ENCODE assay signal across 8 mouse cellular contexts in the genomic region with DNA sequence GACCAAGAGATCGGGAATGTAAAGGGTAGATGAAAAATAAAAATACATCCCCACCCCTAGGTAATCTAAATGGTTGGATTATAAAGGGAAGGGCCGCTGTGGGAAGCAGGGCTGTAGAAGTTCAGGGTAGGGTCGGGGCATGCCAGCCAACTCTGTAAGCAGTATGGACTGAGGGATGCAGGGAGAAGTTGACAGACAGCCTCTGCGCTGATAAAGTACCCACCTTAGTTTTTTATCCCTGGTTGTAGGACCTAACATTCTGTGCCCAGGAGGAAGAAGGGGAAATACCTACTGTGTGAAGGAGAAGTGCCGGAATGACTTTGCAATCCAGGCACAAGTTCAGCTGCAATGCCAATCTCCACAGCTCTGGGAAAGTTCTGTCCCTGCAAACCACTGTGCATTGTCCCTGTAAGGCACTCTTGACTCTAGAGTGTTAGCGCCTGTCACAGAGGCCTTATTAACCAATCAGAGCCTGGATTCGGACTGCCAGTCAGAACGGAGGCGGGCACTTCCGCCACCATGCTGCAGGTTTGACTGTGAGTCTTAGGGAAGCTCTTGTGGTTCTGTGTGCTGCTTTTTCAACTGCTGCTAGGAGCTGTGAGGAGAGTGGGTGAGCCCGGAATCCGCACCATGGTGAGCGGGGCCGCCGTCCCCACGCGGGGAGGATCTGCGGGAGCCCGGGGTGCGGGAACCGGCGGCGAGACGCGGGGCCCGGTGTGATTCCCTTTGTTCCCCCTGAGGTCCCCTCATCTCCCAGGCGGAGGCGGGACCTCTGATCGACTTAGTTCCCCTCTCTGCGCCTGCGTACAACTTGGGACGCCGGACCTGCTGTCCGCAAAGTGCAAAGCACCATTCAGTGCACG. TPM values are rescaled to one million over a fixed set of nuclear protein-coding genes. Genes with fewer than 3 reads are reported as not detected.
DNase-seq lines count a peak whose midpoint lies in the region; ATAC-seq and TF ChIP-seq lines count a peak whose summit lies in the region.

A gene (plus strand): TSS at position 527 of the 863 bp plus-strand sequence.

- TF ChIP-seq POLR2A in kidney, adult 2 months (IDR thresholded peaks at IDR 0.05; ENCODE audit: low read depth, low read length), result peak; percentile 27
- peak; percentile 24 for TF ChIP-seq POLR2A in spleen, adult 2 months (IDR thresholded peaks at IDR 0.05; ENCODE audit: low read depth, low read length)

- H3K27ac ChIP-seq in embryonic facial prominence, embryonic 11.5 days (replicated peaks; ENCODE audit: low read depth, low read length), result peak within 1 kb of the TSS; percentile 91
- H3K27ac ChIP-seq in kidney, adult 2 months (ENCODE audit: insufficient read depth, low read depth, low read length), result peak within 1 kb of the TSS; percentile 70
- H3K27ac ChIP-seq in limb, embryonic 12.5 days, result peak within 1 kb of the TSS; percentile 95
- peak within 1 kb of the TSS; percentile 99 for H3K27ac ChIP-seq in midbrain, embryonic 15.5 days
- peak within 1 kb of the TSS; percentile 90 for H3K27ac ChIP-seq in spleen, adult 2 months (ENCODE audit: insufficient read depth, low read length)

- peaks cover 25% of the 10 kb centered on the region for H3K9me3 ChIP-seq in erythroblast, embryonic 14.5 days (ENCODE audit: control insufficient read depth, low read length)
- H3K9me3 ChIP-seq in embryonic facial prominence, embryonic 11.5 days (replicated peaks; ENCODE audit: control insufficient read depth, low read length), result peaks cover 16% of the 10 kb centered on the region
- H3K9me3 ChIP-seq in limb, embryonic 12.5 days, result peaks cover 60% of the 10 kb centered on the region
- peaks cover 32% of the 10 kb centered on the region for H3K9me3 ChIP-seq in midbrain, embryonic 15.5 days

- H3K4me2 ChIP-seq in embryonic facial prominence, embryonic 11.5 days (ENCODE audit: low read depth, low read length), result peak within 1 kb of the TSS; percentile 48
- H3K4me2 ChIP-seq in limb, embryonic 12.5 days, result peak within 1 kb of the TSS; percentile 56
- H3K4me2 ChIP-seq in midbrain, embryonic 15.5 days, result peak within 1 kb of the TSS; percentile 54

- peaks cover 16% of the 10 kb centered on the region for H3K4me1 ChIP-seq in erythroblast, embryonic 14.5 days (ENCODE audit: control insufficient read depth)
- H3K4me1 ChIP-seq in embryonic facial prominence, embryonic 11.5 days (ENCODE audit: control insufficient read depth, insufficient read depth, low read length), result no peaks in the 10 kb centered on the region
- H3K4me1 ChIP-seq in kidney, adult 2 months (ENCODE audit: control insufficient read depth, insufficient read depth, low read length), result no peaks in the 10 kb centered on the region
- no peaks in the 10 kb centered on the region for H3K4me1 ChIP-seq in limb, embryonic 12.5 days (replicated peaks)
- H3K4me1 ChIP-seq in midbrain, embryonic 15.5 days, result peaks cover 11% of the 10 kb centered on the region
- H3K4me1 ChIP-seq in spleen, adult 2 months (ENCODE audit: control insufficient read depth, insufficient read depth, insufficient read length), result no peaks in the 10 kb centered on the region; the same call in 1 of the 2 replicates

- peak within 1 kb of the TSS; percentile 96 for H3K9ac ChIP-seq in embryonic facial prominence, embryonic 11.5 days (replicated peaks; ENCODE audit: low read length)
- H3K9ac ChIP-seq in limb, embryonic 12.5 days (replicated peaks), result peak within 1 kb of the TSS; percentile 83
- H3K9ac ChIP-seq in midbrain, embryonic 15.5 days, result peak within 1 kb of the TSS; percentile 93

- no peak for ATAC-seq in erythroblast, adult 5-6 weeks (replicated peaks; ENCODE audit: low FRiP score, poor library complexity, severe bottlenecking)
- peak; percentile 99 for ATAC-seq in embryonic facial prominence, embryonic 11.5 days (replicated peaks; ENCODE audit: insufficient number of reproducible peaks, low FRiP score, low TSS enrichment, low read depth)
- peak; percentile 99 for ATAC-seq in limb, embryonic 12.5 days (ENCODE audit: insufficient number of reproducible peaks, insufficient read depth, low FRiP score, low TSS enrichment, low read depth)
- ATAC-seq in midbrain, embryonic 15.5 days (replicated peaks), result peak; percentile 99

- WGBS in embryonic facial prominence, embryonic 11.5 days, result 10% methylated on average over 33 of the region's 35 CpGs
- 11% methylated on average over 35 of the region's 35 CpGs for WGBS in kidney, adult 2 months
- 10% methylated on average over 35 of the region's 35 CpGs for WGBS in limb, embryonic 12.5 days
- 10% methylated on average over 35 of the region's 35 CpGs for WGBS in midbrain, embryonic 15.5 days
- WGBS in spleen, adult 2 months, result 9% methylated on average over 35 of the region's 35 CpGs

- peak; percentile 95 for DNase-seq in embryonic facial prominence, embryonic 11.5 days (ENCODE audit: low spot score)
- DNase-seq in heart, adult 18-20 months, result peak; percentile 92 to 95
- peak; percentile 96 for DNase-seq in kidney, adult 2 months
- peak; percentile 86 to 93 for DNase-seq in spleen, adult 2 months (ENCODE audit: low read depth in 1 of 2, low spot score in 2 of 2)

- H3K4me3 ChIP-seq in erythroblast, embryonic 14.5 days (replicated peaks), result peak within 1 kb of the TSS; percentile 64
- H3K4me3 ChIP-seq in embryonic facial prominence, embryonic 11.5 days (ENCODE audit: low read depth, low read length), result peak within 1 kb of the TSS; percentile 63
- H3K4me3 ChIP-seq in kidney, adult 2 months (ENCODE audit: insufficient read depth, low read depth, low read length), result peak within 1 kb of the TSS; percentile 81
- peak within 1 kb of the TSS; percentile 63 for H3K4me3 ChIP-seq in limb, embryonic 12.5 days (replicated peaks)
- peak within 1 kb of the TSS; percentile 85 for H3K4me3 ChIP-seq in midbrain, embryonic 15.5 days
- peak within 1 kb of the TSS; percentile 68 for H3K4me3 ChIP-seq in spleen, adult 2 months (ENCODE audit: extremely low read depth, insufficient read depth, insufficient read length)

- H3K36me3 ChIP-seq in erythroblast, embryonic 14.5 days (ENCODE audit: control insufficient read depth), result peaks cover 3% of the 10 kb centered on the region
- H3K36me3 ChIP-seq in embryonic facial prominence, embryonic 11.5 days (replicated peaks; ENCODE audit: control insufficient read depth, insufficient read depth, low read depth, low read length), result no peaks in the 10 kb centered on the region
- no peaks in the 10 kb centered on the region for H3K36me3 ChIP-seq in kidney, adult 2 months (ENCODE audit: control insufficient read depth, insufficient read depth, low read length)
- H3K36me3 ChIP-seq in limb, embryonic 12.5 days, result peaks cover 31% of the 10 kb centered on the region
- 0 out of 2 replicates have a peak, but pooled peaks cover 13% of the 10 kb centered on the region for H3K36me3 ChIP-seq in midbrain, embryonic 15.5 days (replicated peaks)
- no peaks in the 10 kb centered on the region for H3K36me3 ChIP-seq in spleen, adult 2 months (ENCODE audit: control insufficient read depth, insufficient read depth, low read length)

- TF ChIP-seq CTCF in kidney, adult 2 months (conservative IDR thresholded peaks at IDR 0.05; ENCODE audit: insufficient read depth, insufficient read length, low read depth, low read length), result no peak
- no peak for TF ChIP-seq CTCF in spleen, adult 2 months (IDR thresholded peaks at IDR 0.05; ENCODE audit: extremely low read depth, insufficient read depth, insufficient read length, insufficient replicate concordance)

- H3K27me3 ChIP-seq in erythroblast, embryonic 14.5 days (ENCODE audit: control insufficient read depth), result no peaks in the 10 kb centered on the region
- H3K27me3 ChIP-seq in embryonic facial prominence, embryonic 11.5 days (ENCODE audit: control insufficient read depth, insufficient read depth, low read length), result no peaks in the 10 kb centered on the region
- no peaks in the 10 kb centered on the region for H3K27me3 ChIP-seq in kidney, adult 2 months (replicated peaks; ENCODE audit: control insufficient read depth, insufficient read depth, low read length)
- H3K27me3 ChIP-seq in limb, embryonic 12.5 days, result no peaks in the 10 kb centered on the region
- H3K27me3 ChIP-seq in midbrain, embryonic 15.5 days (replicated peaks), result no peaks in the 10 kb centered on the region
- H3K27me3 ChIP-seq in spleen, adult 2 months (ENCODE audit: control insufficient read depth, insufficient read depth, low read length), result no peaks in the 10 kb centered on the region

RNA-seq across cellular contexts. Expression of the gene that starts here (rescaled TPM):
- polyA plus RNA-seq in erythroblast, embryonic 14.5 days (2012), result 0.02 TPM in 1 of 2 replicates, not detected in the other
- 2.7 and 3.1 TPM in 2 replicates for total RNA-seq in erythroblast, adult 5-6 weeks (2015; ENCODE audit: low replicate concordance)
- 0.85 and 1.3 TPM in 2 replicates for total RNA-seq in erythroblast, adult 5-6 weeks (2017; ENCODE audit: low replicate concordance)
- polyA plus RNA-seq in embryonic facial prominence, embryonic 11.5 days (2014; fragmentation: Nextera tagmentation; extraction: Ambion mirVana), result 14.7 and 15.0 TPM in 2 replicates
- total RNA-seq in heart, adult 18-20 months (2021), result 1 to 10 TPM; 4.6 to 4.8 TPM
- polyA plus RNA-seq in kidney, adult 2 months (2012; rRNA removed), result 0.73 and 1.3 TPM in 2 replicates
- polyA plus RNA-seq in limb, embryonic 12.5 days (2016; fragmentation: Nextera tagmentation; extraction: Ambion mirVana), result 16.8 and 17.5 TPM in 2 replicates
- 17.3 and 17.8 TPM in 2 replicates for polyA plus RNA-seq in midbrain, embryonic 15.5 days (2015; fragmentation: Nextera tagmentation; extraction: Ambion mirVana)
- polyA plus RNA-seq in spleen, adult 2 months (2012; rRNA removed), result 0.99 and 1.4 TPM in 2 replicates
